Comparison of ENCODE assay signal across 7 mouse cellular contexts in the genomic region with DNA sequence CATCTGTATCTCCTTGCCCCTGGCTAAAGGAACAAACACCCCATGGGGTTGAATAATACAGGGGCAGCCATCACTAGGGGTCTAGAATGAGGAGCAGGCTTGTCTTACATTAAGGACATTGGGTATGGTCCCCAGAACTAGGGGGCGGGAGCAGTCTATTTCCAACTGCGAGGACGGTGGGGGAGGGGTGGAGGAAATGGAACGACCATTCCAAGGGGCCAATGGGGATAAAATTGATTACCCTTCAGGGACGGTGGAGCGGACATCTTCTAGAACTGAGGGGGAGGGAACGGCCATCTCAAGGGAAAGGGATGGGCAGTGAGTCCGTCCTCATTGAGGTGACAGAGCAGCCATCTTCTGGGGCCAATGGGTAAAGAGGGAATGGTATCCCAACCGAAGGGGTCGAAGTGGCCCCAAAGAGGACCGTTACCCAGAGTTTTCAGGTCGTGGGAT. TPM values are rescaled to one million over a fixed set of nuclear protein-coding genes. Genes with fewer than 3 reads are reported as not detected.
A peak's percentile ranks its signal among the peaks of the same experiment; 100 is the strongest.
DNase-seq lines count a peak whose midpoint lies in the region; ATAC-seq and TF ChIP-seq lines count a peak whose summit lies in the region.

No protein-coding gene starts in this region.

- H3K9me3 ChIP-seq in forebrain, embryonic 15.5 days: no peaks in the 10 kb centered on the region
- no peaks in the 10 kb centered on the region for H3K9me3 ChIP-seq in liver, embryonic 16.5 days (replicated peaks; ENCODE audit: control insufficient read depth, low read length)

- H3K4me2 ChIP-seq in forebrain, embryonic 15.5 days (replicated peaks): peak overlapping the region; percentile 79
- H3K4me2 ChIP-seq in liver, embryonic 16.5 days (ENCODE audit: low read depth, low read length): peak overlapping the region; percentile 80

- H3K36me3 ChIP-seq in forebrain, embryonic 15.5 days: peaks cover 33% of the 10 kb centered on the region
- peaks cover 27% of the 10 kb centered on the region for H3K36me3 ChIP-seq in liver, embryonic 16.5 days (ENCODE audit: control insufficient read depth, insufficient read depth)

- DNase-seq in lung, adult 2 months: no peak
- DNase-seq in lung, postnatal 14 days: no peak
- peak; percentile 61 for DNase-seq in embryo, embryonic 10.5 days (ENCODE audit: low spot score)
- no peak for DNase-seq in ovary, postnatal 14 days (ENCODE audit: low spot score)

- H3K9ac ChIP-seq in forebrain, embryonic 15.5 days (replicated peaks): peak overlapping the region; percentile 69
- peak overlapping the region; percentile 93 for H3K9ac ChIP-seq in liver, embryonic 16.5 days (ENCODE audit: low read depth, low read length)

- under 1% methylated on average over 12 of the region's 12 CpGs for WGBS in lung, adult 2 months
- under 1% methylated on average over 12 of the region's 12 CpGs for WGBS in forebrain, embryonic 15.5 days
- WGBS in liver, embryonic 16.5 days (ENCODE audit: insufficient replicate concordance): under 1% methylated on average over 12 of the region's 12 CpGs

- H3K27ac ChIP-seq in forebrain, embryonic 15.5 days (replicated peaks): peak overlapping the region; percentile 41; the same call in 1 of the 2 replicates
- peak overlapping the region; percentile 91 for H3K27ac ChIP-seq in liver, embryonic 16.5 days (ENCODE audit: low read length)

- H3K27me3 ChIP-seq in forebrain, embryonic 15.5 days: no peaks in the 10 kb centered on the region
- H3K27me3 ChIP-seq in liver, embryonic 16.5 days (ENCODE audit: control insufficient read depth, insufficient read depth, low read depth, low read length): no peaks in the 10 kb centered on the region

- no peak for TF ChIP-seq CTCF in lung, adult 2 months (IDR thresholded peaks at IDR 0.05; ENCODE audit: insufficient read depth, low read length)

- H3K4me3 ChIP-seq in lung, adult 2 months (replicated peaks; ENCODE audit: extremely low read depth, low read depth, low read length): peak overlapping the region; percentile 63
- peak overlapping the region; percentile 62 for H3K4me3 ChIP-seq in forebrain, embryonic 15.5 days
- peak overlapping the region; percentile 91 for H3K4me3 ChIP-seq in liver, embryonic 16.5 days (ENCODE audit: low read depth, low read length)

- ATAC-seq in forebrain, embryonic 15.5 days (replicated peaks): peak; percentile 63; the same call in 1 of the 2 replicates
- peak; percentile 1; the same call in 1 of the 2 replicates for ATAC-seq in liver, embryonic 16.5 days (ENCODE audit: low read depth)
- no peak for ATAC-seq in activated CD4-positive, CD25-positive, alpha-beta regulatory T cell, adult 4 months

- peaks cover 5% of the 10 kb centered on the region for H3K4me1 ChIP-seq in lung, adult 2 months (ENCODE audit: control insufficient read depth, insufficient read depth, low read length)
- H3K4me1 ChIP-seq in forebrain, embryonic 15.5 days: peaks cover 19% of the 10 kb centered on the region
- peaks cover 35% of the 10 kb centered on the region for H3K4me1 ChIP-seq in liver, embryonic 16.5 days (ENCODE audit: control insufficient read depth, low read depth, low read length)

- TF ChIP-seq POLR2A in lung, adult 2 months (IDR thresholded peaks at IDR 0.05; ENCODE audit: borderline replicate concordance, extremely low read depth, low read depth, low read length): no peak

RNA-seq across cellular contexts. Expression of a gene that starts 0.4 kb away (rescaled TPM):
- 7.6 and 13.2 TPM in 2 replicates for polyA plus RNA-seq in lung, adult 2 months (2012; rRNA removed)
- polyA plus RNA-seq in forebrain, embryonic 15.5 days (2015; fragmentation: Nextera tagmentation; extraction: Ambion mirVana): 0.59 and 0.83 TPM in 2 replicates
- 11.1 and 12.5 TPM in 2 replicates for polyA plus RNA-seq in liver, embryonic 16.5 days (2015; fragmentation: Nextera tagmentation; extraction: Ambion mirVana)
- 1 to 10 TPM; 1.4 to 2.7 TPM for polyA plus RNA-seq in activated CD4-positive, CD25-positive, alpha-beta regulatory T cell, adult 4 months (2017; shearing (Covaris generic))

RNA-seq across cellular contexts. Expression of a gene that starts 0.5 kb away (rescaled TPM):
- 86.2 and 104 TPM in 2 replicates for polyA plus RNA-seq in lung, adult 2 months (2012; rRNA removed)
- 116 and 120 TPM in 2 replicates for polyA plus RNA-seq in forebrain, embryonic 15.5 days (2015; fragmentation: Nextera tagmentation; extraction: Ambion mirVana)
- polyA plus RNA-seq in liver, embryonic 16.5 days (2015; fragmentation: Nextera tagmentation; extraction: Ambion mirVana): 81.4 and 82.0 TPM in 2 replicates
- polyA plus RNA-seq in activated CD4-positive, CD25-positive, alpha-beta regulatory T cell, adult 4 months (2017; shearing (Covaris generic)): 100 to 1,000 TPM; 160 to 182 TPM

RNA-seq across cellular contexts. Expression of a gene that starts 20.3 kb away (rescaled TPM):
- polyA plus RNA-seq in lung, adult 2 months (2012; rRNA removed): 39.2 and 50.3 TPM in 2 replicates
- polyA plus RNA-seq in forebrain, embryonic 15.5 days (2015; fragmentation: Nextera tagmentation; extraction: Ambion mirVana): 0.84 and 0.98 TPM in 2 replicates
- polyA plus RNA-seq in liver, embryonic 16.5 days (2015; fragmentation: Nextera tagmentation; extraction: Ambion mirVana): 4.7 and 5.3 TPM in 2 replicates
- 1 to 10 TPM; 6.6 to 7.4 TPM for polyA plus RNA-seq in activated CD4-positive, CD25-positive, alpha-beta regulatory T cell, adult 4 months (2017; shearing (Covaris generic))

RNA-seq across cellular contexts. Expression of a gene that starts 22.1 kb away (rescaled TPM):
- polyA plus RNA-seq in lung, adult 2 months (2012; rRNA removed): 89.2 and 114 TPM in 2 replicates
- polyA plus RNA-seq in forebrain, embryonic 15.5 days (2015; fragmentation: Nextera tagmentation; extraction: Ambion mirVana): 0.34 and 0.48 TPM in 2 replicates
- polyA plus RNA-seq in liver, embryonic 16.5 days (2015; fragmentation: Nextera tagmentation; extraction: Ambion mirVana): 0.46 and 0.60 TPM in 2 replicates
- polyA plus RNA-seq in activated CD4-positive, CD25-positive, alpha-beta regulatory T cell, adult 4 months (2017; shearing (Covaris generic)): 1 to 10 TPM; 2.9 to 3.1 TPM

RNA-seq across cellular contexts. Expression of a gene that starts 23.0 kb away (rescaled TPM):
- polyA plus RNA-seq in lung, adult 2 months (2012; rRNA removed): 7.4 and 8.1 TPM in 2 replicates
- polyA plus RNA-seq in forebrain, embryonic 15.5 days (2015; fragmentation: Nextera tagmentation; extraction: Ambion mirVana): 6.9 and 7.9 TPM in 2 replicates
- 0.13 TPM in 2 replicates for polyA plus RNA-seq in liver, embryonic 16.5 days (2015; fragmentation: Nextera tagmentation; extraction: Ambion mirVana)
- under 1 TPM; 0.24 to 0.44 TPM for polyA plus RNA-seq in activated CD4-positive, CD25-positive, alpha-beta regulatory T cell, adult 4 months (2017; shearing (Covaris generic))
